Mouse (Mus musculus) large intestine, adult 2 months (tissue): ENCODE data around the gene Rprd1b. TPM values are rescaled to one million over a fixed set of nuclear protein-coding genes. Genes with fewer than 3 reads are reported as not detected.

ENCODE experiments used
- DNase-seq: peaks from one replicate; pipeline ENCODE4 v3.0.0-alpha.2; 2012; ENCODE audit warnings: low read depth, low spot score
- WGBS: fragments of 180-500 bp; shearing (Covaris S2); methylation state at CpG from one replicate; pipeline ENCODE4 v1.1.7; 2018; 5-methylcytosine and 5-hydroxymethylcytosine counted together
- polyA plus RNA-seq: library from polyadenylated mRNA; depleted of rRNA; stranded (reverse); fragments of >200 nt; gene quantifications from 2 replicates; pipeline ENCODE4 v1.2.3, GENCODE M21; 2012; rRNA removed

Gene Rprd1b
- polyA plus RNA-seq = 16.9 and 18.3 TPM in 2 replicates

DNA sequence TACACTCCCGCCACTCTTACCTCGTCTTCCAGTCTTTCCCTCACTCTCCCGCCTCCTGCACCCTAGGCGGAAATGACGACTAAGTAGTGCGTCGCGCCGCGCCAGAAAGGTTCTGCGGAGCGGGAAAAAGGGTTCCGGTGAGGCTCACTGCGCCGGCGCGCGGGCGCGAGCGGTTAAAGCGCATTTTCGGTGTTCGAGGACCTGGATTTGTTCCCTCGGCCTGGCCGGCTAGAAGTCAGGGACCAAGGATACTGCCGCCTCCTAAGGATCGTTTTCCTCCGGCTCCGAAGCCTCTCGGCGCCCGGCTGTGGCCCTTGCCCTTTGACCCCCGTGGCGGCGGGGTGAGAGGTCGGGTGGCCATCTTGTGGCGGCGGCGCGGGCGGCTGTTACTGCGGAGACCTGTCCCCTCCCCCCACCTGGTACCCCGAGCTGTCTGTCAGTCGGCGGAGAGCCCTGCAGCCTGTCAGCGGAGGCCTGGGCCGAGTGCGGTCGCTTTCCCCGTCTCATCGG is at the start of gene Rprd1b, which contains the start of gene Tti1:
TSS of gene Rprd1b (plus strand) at position 144 of the 510 bp plus-strand sequence.
TSS of gene Tti1 (minus strand) at position 80 of the 510 bp plus-strand sequence.
- DNase-seq = peak; percentile 90
- WGBS = under 1% methylated on average over 52 of the region's 52 CpGs

DNA sequence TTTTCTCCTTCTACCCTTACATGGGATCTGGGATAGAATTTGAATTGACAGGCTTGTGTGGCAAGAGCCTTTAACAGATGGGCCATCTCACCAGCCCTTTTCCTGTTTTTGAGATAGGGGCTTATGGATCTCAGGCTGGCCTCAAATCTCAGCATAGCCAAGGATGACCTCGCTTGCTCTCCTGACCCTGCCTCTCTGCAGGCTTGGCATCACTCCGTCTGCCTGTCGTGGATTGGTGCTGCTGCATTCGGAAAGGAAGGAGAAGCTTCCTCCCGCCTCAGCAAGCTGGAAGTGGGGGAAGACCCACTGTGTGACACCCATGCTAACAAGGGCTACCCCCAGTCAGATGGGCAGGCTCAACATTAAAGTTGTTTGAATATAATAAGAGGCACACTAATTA is 49.1 kb upstream of the Rprd1b start:
- no peak for DNase-seq
- 67% methylated on average over 5 of the region's 5 CpGs for WGBS

DNA sequence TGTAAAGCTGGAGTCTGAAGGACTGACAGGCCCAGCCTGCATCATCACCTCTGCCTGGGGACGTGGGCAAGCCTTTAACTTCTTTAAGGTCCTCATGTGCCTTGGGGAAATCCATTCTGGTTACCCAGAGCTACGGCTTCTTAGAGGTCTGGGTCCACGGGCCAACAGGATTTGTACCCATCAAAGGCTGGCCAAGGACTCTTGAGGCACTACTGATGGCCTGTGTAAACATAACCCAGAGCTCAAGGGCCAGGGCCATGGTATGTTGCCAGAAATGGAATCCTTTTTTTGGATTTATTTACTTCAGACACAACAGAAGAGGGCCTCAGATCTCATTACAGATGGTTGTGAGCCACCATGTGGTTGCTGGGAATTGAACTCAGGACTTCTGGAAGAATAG is 45.6 kb upstream of the Rprd1b start:
- WGBS = 88% methylated on average over 3 of the region's 3 CpGs
- DNase-seq = no peak

DNA sequence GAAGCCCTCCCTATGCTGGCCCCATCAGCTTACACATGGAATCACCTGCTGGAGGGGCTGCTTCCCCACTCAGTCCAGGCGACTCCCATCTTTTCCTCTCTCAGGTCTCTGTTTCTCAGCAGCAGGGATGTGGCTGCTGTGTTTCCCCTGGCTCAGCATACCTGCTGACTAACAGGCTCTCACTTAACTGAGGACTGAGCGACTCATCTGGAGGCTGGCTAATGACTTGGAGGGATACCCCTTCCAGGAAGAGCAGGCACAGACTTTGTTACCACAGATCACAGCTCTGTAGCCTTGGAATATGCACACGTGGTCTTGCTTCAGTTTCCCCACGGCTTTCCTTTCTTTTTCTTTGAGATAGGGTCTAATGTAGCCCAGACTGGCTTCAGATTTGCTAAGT is 45.0 kb upstream of the Rprd1b start:
- 84% methylated on average over 4 of the region's 4 CpGs for WGBS
- no peak for DNase-seq

DNA sequence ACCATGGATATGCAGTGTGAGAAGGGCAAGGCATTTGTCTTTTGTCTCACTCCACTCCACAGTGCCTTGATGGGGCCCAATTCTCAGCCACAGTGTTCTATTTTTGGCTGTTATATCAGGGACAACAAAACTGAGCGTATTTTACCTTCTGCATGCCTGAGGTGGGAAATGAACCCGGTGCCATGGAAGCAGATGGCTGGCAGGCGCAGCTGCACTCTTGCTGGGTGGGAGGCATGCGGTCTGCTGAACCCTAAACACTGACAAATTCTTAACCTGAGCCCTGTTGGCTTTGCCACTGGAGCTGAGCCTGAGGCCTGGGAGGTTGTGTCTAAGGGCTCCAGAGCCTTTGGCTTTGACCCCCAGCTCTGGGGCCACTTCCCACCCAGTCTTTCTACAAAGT is 42.7 kb upstream of the Rprd1b start:
- WGBS = 97% methylated on average over 4 of the region's 4 CpGs
- no peak for DNase-seq

DNA sequence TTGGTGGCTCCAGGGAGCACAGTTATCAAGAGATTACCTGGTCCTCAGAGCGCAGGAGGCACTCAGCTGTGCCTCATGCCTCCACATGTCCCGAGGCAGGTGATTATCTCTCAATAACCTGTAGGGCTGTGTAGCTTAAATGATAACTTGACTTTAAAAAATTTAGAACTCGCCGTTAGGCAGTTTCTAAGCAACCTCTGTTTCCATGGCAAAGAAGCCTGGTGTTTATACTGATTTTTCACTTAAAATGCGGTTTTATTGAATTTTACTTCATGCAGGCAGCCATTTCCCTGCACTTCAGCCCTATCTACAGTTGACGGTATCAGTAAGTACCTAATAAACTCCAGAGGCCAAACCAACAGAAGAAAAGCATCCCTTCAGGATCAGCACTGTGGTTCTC is 42.1 kb upstream of the Rprd1b start:
- 94% methylated on average over 6 of the region's 6 CpGs for WGBS
- DNase-seq = no peak

DNA sequence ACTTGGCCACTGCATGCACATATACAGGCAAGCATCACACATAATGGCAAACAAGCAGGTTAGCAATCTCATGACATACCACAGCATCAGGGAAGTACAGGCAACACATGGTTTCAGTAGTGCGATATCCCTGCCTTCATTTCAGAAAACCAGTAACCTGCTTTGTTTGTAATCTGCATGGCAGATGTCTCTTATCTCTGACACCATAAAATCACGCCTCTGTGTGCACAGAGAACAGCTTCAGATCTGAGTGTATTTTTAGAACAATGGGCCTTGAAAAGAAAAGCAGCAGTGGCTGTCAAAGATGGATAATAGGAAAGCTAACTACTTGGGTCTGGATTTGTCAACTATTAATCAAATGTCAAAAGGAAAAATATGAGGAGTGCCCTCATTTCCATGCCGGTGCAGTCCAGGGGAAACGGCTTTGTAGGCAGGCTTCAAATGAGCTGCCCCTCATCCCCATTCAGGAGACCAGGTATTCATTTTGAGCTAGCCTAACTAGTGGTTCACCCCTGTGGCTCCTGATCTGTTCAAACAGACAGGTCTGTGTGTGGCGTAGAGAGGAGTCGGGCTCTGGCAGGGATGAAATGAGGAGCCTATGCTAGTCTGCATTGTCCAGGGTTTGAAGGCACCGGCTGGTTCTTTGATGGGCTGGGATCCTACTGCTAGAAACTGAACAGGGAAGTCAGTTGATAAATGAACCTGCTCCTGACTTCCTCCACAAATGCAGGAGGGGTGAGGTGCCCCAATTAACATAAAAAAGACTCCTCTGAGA is 39.7 kb upstream of the Rprd1b start:
- no peak for DNase-seq
- 33% methylated on average over 7 of the region's 7 CpGs for WGBS

DNA sequence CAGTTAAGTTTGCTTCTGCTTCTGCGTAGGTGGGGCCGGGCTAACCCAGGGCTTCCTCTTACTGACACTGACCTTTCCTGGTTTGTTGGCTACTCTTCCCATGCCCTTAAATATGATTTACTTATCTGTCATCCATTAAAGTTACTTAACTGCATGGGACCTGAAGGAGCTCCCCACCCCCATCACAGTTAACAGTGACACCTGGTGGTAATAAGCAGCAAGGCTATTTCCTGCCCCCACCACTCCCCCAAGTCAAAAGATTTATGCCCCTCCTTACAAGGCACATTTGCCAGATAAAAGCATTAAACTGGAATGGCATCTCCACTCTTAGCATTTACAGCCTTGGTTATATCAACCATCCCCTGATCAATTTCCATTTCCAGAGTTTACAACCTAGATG is 38.4 kb upstream of the Rprd1b start:
- WGBS = 28% methylated on average over 2 of the region's 2 CpGs
- DNase-seq = peak; percentile 45

DNA sequence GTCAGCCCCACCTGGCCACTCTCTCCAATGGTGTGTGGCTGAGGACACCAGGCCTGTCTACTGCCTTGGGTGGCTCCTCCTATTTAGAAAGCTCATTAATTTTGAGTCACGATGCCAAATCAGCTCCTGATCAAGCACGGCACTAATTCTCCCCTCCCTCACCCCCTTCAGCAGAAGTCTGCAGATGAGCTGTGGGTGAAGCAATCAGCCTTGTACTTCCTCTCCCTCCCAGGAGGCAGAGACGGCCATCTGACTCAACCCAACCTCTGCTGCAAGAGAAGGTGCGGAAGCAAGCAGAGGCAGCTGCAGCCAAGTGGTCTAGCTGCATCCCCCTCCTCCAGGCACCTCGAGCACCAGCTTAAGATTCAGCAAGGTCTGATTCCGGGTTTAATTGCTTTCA is 37.3 kb upstream of the Rprd1b start:
- no peak for DNase-seq
- WGBS = 50% methylated on average over 6 of the region's 6 CpGs

DNA sequence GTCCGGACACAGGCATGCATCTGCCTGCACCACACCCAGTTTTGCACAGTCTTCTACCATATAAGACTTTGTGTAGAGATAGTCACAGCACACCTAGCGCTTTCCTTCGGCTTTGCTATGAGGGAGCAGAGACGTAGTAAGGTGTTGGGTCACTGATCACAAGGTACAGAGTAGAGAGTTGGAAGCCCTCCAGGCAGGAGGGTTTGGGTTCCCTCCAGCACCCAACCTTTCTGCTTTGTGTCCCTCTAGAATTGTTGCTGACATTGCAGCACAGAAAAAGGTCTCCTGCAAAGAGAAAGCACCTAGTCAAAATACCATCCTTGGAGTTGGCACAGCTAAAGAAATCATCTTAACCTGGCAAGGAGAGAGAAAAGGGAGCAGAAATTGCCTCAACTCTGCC is 35.8 kb upstream of the Rprd1b start:
- WGBS = 93% methylated on average over 4 of the region's 4 CpGs

DNA sequence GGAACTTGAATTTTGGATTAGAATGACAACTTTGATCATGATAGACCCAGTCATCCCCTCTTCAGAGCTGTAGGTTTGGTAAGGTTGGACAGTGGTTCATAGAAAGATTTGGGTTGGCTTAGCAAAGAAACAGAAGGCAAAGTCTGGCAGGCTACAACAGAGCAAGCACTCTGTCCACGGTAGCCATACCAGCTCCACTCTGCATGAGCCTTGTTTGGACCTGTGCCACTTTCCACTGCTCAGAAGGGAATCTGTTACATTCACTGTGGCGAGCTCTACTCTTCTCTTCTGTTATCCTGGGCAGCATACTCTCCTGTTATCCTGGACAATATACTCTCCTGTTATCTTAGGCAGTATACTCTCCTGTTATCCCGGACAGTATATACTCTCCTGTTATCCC is 29.5 kb upstream of the Rprd1b start:
- WGBS = 73% methylated on average over 3 of the region's 3 CpGs

More for the DNA sequence above, 35.8 kb upstream of the Rprd1b start:
- DNase-seq = no peak

DNA sequence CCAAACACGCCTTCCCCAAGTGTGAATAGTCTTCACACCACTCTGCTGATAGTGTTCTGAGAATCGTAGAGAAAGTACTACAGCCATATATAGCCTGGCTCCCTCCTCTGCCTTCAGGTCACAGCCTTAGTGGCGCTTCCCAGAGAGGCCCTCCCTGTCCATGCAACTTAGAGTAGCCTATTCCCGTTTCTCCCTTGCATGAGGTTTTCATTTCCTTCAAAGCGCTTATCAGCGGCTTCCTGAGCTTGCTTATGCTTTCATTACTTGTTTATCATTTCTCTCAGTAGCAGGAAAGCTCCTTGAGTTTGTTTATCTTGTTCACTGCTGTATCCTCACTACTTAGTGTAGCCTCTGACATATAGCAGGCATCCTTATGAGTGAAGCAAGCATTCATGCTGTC is 23.7 kb upstream of the Rprd1b start:
- no peak for DNase-seq
- WGBS = 58% methylated on average over 6 of the region's 6 CpGs

More for the DNA sequence above, 29.5 kb upstream of the Rprd1b start:
- DNase-seq = no peak

DNA sequence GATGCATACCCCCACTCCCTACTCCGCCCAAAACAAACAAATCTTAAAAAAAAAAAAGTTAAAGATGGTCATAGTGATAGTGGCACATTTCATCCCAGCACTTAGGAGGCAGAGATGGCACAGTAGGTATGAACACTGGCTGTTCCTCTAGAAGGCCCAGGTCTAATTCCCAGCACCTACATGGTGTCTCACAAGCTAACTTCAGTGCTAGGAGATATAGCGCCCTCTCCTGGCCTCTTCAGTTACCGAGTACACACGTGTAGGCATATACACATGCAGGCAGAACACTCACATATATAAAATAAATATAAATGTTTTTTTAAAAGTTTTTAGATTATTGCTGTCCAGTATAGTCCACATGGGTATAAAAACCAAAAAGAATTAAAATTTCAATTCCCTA is 22.7 kb upstream of the Rprd1b start:
- 92% methylated on average over 4 of the region's 4 CpGs for WGBS
- DNase-seq = no peak

DNA sequence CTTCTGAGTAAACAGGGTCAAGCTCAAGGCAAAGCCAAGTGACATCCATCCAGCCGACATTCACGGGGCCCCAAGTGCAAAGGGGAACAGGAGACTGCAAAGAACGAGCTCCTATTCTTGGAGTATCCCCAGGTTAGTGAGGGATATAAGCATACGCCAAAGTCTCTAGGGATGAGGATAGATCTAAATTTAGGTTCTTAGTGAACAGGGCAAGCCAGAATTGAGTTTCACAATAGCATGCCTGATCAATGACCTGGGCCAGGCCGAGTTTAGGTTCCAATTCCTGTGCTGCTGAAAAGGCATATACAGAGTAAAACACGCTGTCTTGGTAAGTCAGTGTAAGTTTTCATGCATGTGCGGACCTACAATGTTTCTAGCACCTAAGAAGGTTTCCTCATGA is 18.9 kb upstream of the Rprd1b start:
- DNase-seq = no peak
- 79% methylated on average over 7 of the region's 7 CpGs for WGBS

DNA sequence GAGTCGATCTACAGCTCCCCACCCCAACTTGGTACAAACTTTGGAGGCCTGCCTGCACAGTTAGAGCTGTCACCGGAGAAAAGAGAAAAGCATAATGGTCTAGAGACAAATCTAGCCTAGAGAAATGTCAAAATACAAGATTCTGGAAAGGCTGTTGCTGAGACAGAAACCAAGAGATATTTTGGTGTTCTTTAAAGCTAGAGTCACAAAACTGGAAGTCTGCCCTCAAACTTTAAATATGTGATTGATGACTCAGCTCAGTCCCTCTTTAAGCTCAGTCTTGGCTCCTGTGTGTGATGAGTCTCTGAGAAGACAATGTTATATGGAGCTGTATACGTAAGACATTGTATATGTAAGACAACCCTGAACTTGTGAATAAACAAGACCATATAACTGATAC is 15.7 kb upstream of the Rprd1b start:
- no peak for DNase-seq
- WGBS = 80% methylated on average over 3 of the region's 3 CpGs

DNA sequence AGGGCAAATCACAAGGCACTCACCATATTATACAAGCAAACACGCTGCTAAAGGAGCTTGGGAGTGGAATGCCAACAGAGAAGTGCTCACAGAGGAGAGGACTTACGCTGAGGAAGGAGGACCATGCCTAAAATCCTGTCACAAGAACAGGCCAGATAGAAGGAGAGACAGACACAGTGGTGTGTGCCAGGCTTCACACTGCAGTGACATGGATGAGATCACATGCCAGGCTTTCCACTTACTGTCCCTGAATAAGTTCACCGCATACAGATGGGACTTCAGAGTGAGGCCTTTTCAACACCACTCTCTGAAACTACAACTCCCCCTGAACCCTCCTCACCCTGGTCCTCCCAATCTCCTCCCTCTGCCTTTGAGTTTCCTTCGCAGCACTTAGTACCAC is 11.0 kb upstream of the Rprd1b start:
- 90% methylated on average over 4 of the region's 4 CpGs for WGBS
- DNase-seq = no peak

DNA sequence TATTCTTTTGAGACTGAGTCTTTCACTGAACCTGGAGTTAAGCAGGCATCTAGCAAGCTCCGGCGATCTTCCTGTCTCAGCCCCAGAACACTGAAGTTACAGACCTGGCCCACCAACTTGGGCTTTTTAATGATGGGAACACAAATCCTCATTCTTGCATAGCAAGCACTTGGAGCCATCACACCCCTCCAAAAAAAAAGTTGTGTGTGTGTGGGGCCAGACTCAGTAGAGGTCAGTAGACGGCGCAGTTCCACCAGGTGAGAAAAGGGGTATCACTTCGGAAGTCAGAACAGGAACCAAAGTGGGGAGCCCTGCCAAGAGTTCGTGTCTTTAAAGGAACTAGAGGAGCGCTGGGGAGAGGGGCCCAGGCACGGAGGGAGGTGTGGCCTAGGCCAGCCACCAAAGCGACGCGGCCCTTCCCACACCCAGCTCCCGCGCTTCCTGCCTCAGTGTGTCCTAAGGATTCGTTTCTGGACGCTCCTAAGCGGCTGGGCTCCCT is 393 bp upstream of the Rprd1b start:
- no peak for DNase-seq
- WGBS = under 1% methylated on average over 16 of the region's 16 CpGs

DNA sequence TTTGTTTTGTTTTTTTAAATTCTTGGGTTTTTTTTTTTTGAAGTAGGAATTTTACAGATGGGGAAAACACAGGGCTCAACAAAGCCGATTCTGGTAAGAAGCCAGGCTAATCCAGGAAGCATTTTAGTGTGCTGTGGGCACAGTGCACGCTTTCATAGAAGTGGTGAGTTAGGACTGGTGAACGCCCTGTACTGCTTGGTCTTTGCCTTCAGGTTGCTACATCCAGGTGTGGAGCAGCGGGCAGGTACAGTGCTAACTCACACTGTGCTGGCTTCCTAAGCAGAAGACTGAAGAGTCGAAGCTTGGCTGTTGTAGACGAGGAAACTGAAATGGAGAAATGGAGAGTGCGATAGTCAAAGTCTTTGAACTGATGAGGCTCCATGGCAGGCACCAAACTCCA is 1.7 kb downstream of the Rprd1b start:
- WGBS = 17% methylated on average over 7 of the region's 7 CpGs
- peak; percentile 19 for DNase-seq

DNA sequence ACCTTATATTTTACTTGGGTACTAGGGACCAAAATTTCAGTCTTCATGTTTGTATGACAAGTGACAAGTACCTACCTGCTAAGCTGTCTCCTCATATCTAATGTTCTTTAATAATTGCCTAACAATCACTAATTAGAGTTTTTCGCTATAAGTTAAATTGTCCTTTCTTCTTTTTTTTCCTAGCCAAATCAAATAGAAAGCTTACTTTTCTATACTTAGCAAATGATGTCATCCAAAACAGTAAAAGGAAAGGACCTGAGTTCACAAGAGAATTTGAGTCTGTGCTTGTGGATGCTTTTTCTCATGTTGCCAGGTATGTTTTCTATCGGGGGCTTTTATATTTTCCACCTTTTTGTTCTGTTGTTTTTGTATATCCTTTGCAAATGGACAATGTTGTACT is 7.5 kb downstream of the Rprd1b start:
- 86% methylated on average over 2 of the region's 2 CpGs for WGBS

DNA sequence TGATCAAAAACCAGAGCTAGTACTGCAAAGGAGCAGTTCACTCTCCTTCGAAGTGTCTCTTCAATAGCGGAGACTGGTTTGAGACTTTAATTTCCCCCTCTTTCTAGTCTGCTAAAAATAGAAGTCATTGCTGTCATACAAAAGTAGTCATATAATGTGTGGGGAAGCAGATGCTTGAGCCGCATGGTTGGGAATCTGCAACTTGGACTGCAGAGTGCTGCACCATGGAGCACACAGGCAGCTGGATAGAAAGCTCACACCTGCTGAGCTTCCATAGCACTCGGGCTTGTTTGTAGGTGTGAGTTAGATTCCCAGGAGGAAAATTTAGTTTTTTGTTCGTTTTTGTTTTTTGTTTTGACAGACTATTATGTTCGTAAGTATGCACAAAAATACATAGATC is 8.1 kb downstream of the Rprd1b start:
- 82% methylated on average over 6 of the region's 6 CpGs for WGBS
- DNase-seq = no peak

More for the DNA sequence above, 7.5 kb downstream of the Rprd1b start:
- no peak for DNase-seq

DNA sequence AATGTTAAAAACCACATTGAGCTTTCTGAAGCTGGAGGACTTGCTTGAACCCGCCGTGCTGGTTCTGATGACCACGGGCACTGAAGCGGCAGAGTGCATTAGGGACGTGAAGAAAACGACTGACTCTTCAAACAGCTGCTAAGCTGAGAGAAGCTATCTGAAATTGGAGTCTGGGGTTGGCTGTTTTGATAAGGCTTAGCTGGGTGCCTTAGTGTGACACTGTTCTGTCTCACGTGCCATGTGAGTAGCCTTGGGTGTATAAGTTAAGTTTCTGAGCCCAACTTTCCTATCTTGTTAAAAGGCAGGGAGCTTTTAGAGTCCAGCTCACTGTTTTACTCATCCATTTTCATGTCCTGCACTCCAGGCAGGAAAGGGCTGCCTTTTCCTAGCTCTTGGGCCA is 8.7 kb downstream of the Rprd1b start:
- WGBS = 87% methylated on average over 7 of the region's 7 CpGs
- no peak for DNase-seq
